Mouse (Mus musculus) left cerebral cortex, postnatal 4 days (tissue): Measurements from ENCODE around the gene Sema4a. TPM values are rescaled to one million over a fixed set of nuclear protein-coding genes. Genes with fewer than 3 reads are reported as not detected.
"Not testable (repeated sequence)": the region's sequence is repeated elsewhere in the genome, so short reads cannot be mapped to it uniquely, and the experiment has no call there.

Experiments used
- DNase-seq: peaks from one replicate; pipeline ENCODE4 v3.0.0-alpha.2; 2022
- intact Hi-C: fragments of 180-260 bp; cut with DNase I; formaldehyde crosslinking; loops from one replicate; pipeline ENCODE4 v1.15.1; 2025
- total RNA-seq, 2 experiments: library from RNA; stranded (reverse); gene quantifications; 2 replicates each; pipeline ENCODE4 v1.2.3; 2021

Gene Sema4a
- total RNA-seq, 2 experiments from 2014 or later = 58.1 to 58.4 TPM

DNA sequence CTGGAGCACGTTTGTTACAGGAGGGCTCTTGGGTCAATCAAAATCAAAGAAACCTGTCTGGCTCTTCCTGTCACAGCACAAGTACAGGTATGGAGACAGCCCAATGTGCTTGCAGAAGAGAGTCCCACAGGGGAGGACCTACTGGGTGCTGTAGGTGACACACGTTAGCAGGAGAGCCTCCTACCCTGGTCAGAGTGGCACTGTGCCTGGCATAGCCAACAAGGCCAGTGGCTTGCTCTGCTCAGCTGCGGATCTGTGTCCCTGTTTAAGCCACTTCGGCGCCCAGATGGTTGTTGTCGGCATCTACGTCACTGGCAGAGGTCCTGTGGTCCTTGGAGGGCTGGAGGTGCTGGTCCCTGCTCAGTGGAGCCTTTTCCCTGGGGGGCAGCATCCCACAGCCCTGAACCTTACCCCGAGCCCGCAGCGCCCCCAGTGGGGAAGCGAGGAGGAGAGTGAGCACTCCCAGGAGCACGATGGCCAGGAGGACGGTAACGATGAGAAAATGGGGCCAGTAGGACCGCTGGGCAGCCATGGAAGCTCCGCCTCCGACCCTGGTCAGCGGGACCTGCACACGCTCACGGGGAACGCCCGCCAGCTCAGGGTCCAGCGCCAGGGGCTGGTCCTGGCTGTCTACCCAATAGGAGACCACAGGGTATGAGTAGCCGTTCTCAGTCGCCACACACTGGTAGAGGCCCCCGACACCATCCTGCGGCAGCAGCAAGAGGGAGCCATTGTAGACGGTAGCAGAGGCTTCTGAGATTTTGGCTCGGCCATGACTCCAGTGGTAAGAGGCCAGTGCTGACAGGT, 24.4 kb downstream of the Sema4a start:
- intact Hi-C loops = no loop called here
- DNase-seq = peak; percentile 69

DNA sequence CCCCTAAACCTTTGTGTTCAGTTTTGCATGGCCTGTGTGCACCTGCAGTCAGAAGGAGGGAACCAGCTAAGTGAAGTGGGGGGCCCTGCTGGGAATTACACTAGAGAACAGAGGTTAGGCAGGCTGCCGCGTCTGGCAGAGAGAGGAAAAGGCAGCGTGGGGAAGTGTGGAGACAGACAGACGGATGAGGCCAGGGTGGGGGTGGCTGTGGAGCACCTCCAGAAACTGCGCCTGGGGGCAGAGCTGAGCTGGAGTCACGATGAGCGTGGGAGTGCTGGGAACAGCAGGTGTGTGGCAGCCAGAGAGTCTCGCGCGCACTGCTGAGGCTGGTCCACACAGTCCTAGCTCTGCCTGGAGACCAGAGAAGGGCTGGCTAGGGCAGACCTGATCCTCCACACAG, 25.5 kb downstream of the Sema4a start:
- DNase-seq = no peak
- intact Hi-C loops = no loop called here

DNA sequence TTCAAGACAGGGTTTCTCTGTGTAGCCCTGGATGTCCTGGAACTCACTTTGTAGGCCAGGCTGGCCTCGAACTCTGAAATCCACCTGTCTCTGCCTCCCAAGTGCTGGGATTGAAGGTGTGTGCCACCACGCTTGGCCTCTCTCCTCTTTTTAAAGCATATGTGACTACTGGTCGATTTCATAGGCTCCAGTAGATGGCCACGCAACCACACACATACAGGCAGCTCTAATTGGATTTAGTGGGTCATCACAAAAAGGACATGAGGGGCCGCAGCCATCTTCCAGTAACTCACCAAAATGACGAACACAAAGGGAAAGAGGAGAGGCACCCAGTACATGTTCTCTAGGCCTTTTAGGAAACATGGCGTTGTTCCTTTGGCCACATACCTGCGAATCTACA, 32.3 kb downstream of the Sema4a start:
- DNase-seq, intact Hi-C loops: not testable (repeated sequence)

DNA sequence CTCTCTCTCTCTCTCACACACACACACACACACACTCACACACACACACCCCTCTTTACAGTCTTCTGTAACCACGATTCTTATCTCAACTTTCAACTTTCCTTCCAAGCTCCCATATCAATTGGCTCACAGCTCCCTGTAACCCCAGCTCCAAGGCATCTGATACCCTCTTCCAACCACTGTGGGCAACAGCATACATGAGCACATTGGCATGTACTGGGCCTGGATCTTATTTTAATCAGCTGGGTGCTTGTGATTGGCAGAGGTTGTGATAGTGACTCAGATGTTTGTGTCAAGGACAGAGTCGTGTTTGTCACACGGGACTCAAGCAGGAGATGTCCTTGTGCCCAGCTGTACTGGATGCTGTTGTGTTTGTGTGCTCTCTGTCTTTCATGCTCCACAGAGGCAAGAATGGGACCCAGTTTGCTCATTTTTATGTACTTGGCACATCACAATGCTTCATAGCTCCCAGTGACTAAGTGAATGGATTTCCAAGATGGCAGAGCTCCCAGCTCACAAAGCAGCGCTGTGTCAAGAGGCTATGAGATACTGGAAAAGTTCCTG, 33.6 kb downstream of the Sema4a start:
- intact Hi-C loops = no loop called here
- DNase-seq = no peak

DNA sequence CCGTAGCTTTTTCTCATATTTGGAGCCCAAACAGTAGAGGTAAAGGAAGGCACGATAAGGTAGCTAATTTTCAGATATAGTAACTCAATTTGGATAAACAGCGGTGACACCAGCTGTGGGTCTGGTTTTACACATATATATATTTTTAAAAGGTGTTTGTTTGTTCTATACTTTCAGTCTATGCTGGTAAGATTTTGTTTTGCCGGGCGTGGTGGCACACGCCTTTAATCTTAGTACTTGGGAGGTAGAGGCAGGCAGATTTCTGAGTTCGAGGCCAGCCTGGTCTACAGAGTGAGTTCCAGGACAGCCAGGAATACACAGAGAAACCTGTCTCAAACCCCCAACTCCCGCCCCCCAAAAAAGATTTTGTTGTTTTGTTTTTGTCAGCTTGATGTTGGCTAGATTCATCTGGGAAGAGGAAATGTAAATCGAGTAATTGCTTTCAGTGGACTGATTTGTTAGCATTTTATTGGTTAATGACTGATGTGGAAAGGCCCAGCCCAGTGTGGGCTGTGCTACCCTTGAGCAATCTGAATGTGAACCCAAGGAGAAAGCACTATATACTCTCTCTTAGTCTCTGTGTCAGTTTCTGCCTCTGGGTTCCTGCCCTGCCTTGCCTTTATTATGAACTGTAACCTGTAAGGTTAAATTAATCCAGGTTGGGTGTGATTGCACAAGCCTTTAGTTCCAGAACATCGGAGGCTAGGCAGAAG, 35.1 kb downstream of the Sema4a start:
- intact Hi-C loops = no loop called here
- DNase-seq = no peak

DNA sequence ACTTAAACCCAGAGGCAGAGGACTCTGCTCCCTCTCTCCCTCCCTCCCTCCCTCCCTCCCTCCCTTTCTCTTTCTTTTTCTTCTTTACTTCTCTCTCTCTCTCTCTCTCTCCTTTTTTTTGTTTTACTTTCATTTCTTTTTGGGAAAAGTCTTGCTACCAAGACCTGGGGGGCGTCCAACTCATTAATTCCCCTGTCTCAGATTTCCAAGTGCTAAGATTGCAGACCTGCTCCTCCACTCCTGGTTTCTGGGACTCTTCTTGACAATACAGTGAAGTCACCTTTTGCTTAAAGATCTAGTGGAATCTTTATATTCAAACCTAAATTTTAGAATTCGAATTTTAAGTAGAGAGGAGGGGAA, 35.7 kb downstream of the Sema4a start:
- intact Hi-C loops = no loop called here
- no peak for DNase-seq

DNA sequence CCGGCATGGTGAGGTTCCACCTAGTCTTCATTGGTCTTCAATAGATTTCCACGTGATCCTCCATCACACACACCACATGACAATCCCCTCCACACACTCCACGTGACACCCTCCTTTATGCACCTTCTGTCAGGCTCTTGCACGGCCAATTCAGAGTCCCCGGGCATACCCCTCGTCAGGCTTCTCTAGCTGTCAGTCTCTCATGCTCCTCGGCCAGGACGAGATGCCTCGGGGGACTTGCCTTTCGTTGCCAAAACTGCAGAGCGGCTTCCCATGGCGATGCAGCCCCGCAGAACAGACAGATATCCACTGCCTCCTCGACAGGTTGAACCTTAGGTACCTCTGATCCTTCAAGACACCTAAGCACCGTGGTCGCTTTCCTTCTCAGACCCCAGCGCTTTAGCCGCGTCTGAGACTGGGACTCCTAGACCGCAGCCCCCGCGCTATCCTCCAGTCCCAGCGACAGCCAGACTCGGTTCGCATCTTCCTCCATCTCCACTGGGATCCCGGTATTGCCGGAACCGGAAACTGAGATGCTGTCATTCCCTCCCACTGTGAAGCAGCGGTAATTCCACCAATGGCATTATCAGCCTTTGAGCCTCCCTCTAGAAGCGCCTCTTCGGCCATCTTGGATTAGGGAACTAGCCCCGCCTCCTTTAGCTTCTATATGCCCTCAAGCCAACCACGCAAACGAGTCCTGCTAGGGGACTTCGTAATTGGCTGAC, 36.2 kb downstream of the Sema4a start, which contains the start of gene Slc25a44:
Slc25a44 (minus strand) TSS at position 535 of the 725 bp plus-strand sequence.
- intact Hi-C loops = no loop called here
- peak; percentile 93 for DNase-seq

DNA sequence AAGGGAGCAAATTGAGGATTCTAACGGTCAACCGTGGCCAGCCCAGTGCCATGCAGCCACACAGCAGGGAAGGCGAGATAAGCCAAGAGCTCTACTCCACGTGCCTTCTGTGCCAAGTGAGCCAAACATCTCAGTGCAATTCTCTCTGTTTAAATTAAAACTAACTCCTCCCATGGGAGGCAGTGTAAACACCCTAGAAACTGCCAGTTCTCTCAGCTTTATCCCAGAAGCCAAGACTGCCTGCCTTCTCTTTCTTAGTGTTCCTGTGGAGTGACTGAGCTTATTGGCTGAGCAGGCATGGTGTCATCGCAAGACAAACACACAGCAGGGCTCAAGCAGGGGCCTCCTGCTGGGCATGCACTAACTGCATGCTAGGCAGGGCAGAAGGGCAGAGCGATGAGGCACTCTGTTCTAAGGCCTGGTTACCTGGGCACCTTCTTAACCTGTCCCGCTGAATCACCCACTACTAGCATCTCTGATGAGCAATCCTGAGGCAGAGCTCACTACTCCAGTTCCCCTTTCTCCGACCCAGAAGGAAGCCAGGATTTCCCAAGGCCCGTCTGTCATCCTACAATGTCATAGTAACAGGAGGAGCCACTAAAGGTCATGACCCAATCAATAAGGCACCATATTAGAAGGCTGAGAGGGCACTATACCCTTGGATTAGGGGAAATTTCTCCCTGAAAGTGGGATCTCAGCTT, 38.8 kb downstream of the Sema4a start:
- DNase-seq = peak; percentile 44
- intact Hi-C loops = no loop called here

DNA sequence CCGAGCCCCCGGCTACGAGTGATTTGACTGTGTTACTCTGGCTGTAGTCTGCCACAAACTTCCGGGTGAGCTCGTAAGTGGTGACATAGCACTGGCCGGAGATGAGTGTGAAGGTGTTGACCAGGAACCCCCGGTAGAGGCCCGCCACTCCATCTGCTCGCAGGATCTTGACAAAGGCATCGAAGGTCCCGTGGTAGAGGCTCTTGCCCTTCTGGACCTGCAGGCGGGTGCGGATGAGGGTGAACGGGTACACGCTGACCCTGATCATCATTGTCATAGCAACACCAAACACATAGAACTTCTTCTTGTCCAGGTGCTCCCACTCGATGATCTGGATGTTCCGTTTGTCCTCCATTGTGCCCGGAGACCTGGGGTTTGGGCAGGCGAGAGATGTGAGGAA, 40.2 kb downstream of the Sema4a start:
- DNase-seq = no peak
- intact Hi-C loops = no loop called here

DNA sequence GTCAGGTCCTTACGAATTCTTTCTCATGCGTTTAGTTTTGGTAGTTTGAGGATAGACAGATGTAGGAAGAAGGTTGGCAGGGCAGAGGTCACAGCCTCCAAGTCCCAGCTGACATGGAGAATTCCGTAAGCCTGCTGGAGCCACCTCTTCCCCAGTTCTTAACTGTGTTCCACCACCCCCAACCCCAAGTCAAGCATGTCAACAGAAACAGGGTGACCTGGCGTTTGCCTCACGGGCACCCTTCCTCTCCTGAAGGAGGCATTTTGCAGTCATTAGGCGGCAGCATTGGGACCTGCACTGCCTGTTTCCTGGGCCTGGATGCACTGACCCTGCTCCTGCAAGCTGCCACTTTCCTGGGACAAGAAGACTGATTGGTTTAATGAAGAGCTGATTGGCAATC, 43.0 kb downstream of the Sema4a start:
- DNase-seq = no peak
- intact Hi-C loops = loop anchor here (10.0 kb wide), 1 partner anchor 107 kb away; no protein-coding TSS in a partner anchor

DNA sequence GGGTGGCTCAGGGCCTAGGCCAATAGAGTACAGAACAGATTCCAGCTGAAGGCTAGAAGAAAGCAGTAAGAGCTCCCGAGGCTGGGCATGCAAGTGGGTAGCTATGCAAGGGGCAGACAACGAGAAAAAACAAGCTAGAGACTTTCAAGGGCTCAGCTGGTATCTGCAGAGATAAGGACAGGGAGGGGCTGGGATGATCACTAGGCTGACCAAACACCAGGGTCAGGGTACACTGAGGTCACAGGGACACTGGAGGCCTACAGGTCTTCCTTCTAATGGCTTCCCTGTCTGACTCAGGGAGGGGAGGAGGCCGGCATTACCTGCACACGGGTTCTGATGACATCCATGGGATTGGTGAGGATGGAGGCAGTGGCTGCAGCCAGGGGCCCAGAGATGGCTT, 45.3 kb downstream of the Sema4a start:
- DNase-seq = no peak
- intact Hi-C loops = loop anchor here (10.0 kb wide), 1 partner anchor 109 kb away; no protein-coding TSS in a partner anchor

DNA sequence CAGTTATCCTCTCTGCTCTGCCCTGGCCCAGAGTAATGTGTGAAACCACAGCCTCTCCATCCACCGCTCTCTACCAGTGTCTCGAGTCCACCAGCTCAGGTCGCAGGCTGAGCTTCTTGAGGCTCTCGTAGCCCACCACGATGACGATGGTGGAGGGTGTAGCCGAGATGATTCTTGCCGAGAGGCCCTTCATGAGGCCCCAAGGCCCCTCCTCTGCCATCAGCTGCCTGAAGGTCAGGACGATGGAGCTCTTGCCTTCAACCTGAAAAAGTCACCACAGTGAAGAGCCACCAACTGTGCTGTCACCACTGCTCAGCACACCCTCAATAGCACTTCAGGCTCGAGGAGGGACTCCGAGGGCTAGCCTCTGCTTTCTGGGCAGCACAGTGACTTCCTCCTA, 48.3 kb downstream of the Sema4a start:
- intact Hi-C loops = loop anchor here (10.0 kb wide), 1 partner anchor 112 kb away; no protein-coding TSS in a partner anchor
- no peak for DNase-seq

DNA sequence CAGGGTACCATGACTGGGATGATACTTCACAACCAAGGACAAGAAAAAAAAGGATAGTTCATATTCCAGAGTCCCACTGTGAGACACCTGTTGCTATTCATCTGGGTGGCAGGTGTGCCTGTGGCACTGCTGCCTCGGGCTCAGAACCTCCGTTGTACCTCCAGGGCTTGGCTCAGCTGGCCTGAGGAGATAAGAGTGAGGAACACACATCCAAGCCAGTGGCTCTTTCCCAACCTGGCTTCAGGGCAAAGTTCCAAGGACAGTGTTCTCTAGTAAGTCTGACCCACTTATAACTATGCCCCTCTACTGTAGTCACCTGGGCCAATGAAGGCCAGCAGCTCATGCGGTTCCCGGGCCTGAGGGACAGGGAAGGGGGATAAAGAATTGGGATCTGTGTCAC, 49.3 kb downstream of the Sema4a start:
- intact Hi-C loops = loop anchor here (10.0 kb wide), 1 partner anchor 113 kb away; no protein-coding TSS in a partner anchor
- no peak for DNase-seq

DNA sequence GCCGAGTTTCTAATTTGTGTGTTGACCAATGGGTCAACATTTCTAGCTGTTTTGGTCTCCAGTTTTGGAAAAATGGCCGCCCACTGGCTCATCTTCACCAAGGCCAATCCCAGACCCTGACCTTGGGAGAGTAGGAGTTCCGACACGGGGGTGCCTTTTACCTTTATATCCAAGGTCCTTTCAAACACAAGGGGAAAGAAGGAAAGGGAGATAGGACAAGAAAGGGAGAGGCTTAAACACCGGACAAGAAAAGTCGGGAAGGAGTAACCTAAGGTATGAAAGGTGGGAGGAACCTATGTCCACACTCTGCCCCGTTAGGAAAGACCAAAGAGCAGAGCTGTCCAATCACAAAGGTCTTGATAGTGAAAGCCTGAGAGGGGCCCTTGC, 50.3 kb downstream of the Sema4a start:
- no peak for DNase-seq
- intact Hi-C loops = loop anchor here (10.0 kb wide), 1 partner anchor 114 kb away; no protein-coding TSS in a partner anchor

DNA sequence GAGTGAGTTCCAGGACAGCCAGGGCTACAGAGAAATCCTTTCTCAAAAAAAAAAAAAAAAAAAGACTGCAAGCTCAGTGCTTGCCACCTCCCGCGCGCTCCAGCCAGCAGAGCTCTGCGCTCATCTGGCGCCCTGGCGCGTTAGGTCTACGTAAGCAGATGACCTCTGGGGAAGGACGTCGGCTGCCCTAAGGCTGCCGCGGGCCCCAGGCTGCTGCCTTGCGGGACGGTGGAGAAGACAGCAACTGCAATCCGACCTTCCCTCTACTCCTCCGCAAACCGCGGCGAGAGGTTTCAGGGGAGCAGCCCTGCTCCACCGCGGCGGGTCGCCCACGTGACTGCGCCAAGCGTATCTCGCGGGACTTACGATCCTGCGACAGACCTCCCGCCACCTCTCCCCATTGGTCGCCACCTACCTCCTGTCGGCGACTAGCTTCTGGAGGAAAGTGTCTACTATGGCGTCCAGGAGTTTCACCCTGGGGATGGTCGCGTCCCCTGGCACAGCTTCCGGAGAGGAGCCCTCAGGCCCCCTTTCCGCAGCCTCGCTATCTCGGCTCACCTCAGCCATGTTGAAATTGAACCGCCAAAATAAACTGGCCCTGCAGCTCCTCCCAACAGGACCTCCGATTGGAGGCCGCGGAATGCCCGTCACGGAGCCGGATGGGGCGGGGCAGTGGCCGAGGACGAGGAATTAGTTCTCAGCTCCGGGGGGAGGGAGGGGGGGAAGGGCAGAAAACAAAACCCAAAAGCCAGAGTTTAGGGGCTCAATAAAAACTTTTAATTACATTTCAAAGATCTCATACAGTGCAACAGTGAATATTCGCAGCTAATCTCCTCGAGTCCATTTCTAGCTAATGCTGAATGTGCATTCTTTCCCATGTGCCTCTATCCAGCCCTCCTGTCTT, 51.0 kb downstream of the Sema4a start, which contains the start of gene Pmf1:
Pmf1 (minus strand) TSS at position 591 of the 904 bp plus-strand sequence.
- intact Hi-C loops = loop anchor here (5.0 to 10.0 kb wide), 2 partner anchors 57 to 115 kb away; no protein-coding TSS in a partner anchor

DNA sequence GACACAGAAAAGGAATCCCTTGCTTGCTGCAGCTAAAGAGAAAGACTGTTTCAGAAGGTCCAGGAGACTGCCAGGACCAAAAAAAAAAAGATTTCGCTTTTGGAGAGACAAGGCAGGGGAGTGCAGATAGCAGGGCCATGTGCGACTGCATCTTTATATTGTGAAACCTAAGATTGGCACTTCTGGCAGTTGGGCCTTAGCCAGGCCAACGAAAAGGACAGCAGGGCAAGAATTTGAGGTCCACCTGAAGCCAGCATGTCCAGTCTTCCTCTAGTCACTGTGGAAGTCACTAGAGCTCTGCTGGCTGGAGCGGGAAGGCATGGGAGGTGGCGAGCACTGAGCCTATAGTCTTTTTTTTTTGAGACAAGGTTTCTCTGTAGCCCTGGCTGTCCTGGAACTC, 52.0 kb downstream of the Sema4a start:
- intact Hi-C loops = loop anchor here (5.0 kb wide), 1 partner anchor 58 kb away; no protein-coding TSS in a partner anchor
- DNase-seq = no peak

More for the DNA sequence above, 51.0 kb downstream of the Sema4a start, which contains the start of gene Pmf1:
- DNase-seq = peak; percentile 93

DNA sequence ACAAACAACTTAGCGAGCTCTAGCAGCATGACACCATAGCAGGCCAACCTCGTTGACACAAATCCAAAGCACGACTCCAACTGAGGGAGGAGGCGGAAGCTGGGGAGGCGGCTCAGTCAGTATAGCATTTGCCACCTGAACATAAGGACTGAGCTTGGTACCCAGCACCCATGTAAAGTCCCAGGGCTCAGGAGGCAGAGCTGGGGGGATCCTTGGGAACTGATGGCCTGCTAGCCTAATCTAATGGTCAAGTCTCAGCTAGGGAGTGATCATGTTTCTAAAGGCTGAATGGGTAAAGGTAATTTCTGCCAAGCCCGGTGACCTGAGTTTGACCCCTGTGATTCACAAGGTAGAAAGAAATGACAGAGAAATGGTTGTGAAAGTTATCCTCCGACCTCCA, 53.5 kb downstream of the Sema4a start:
- intact Hi-C loops = loop anchor here (5.0 kb wide), 1 partner anchor 60 kb away; no protein-coding TSS in a partner anchor
- no peak for DNase-seq

DNA sequence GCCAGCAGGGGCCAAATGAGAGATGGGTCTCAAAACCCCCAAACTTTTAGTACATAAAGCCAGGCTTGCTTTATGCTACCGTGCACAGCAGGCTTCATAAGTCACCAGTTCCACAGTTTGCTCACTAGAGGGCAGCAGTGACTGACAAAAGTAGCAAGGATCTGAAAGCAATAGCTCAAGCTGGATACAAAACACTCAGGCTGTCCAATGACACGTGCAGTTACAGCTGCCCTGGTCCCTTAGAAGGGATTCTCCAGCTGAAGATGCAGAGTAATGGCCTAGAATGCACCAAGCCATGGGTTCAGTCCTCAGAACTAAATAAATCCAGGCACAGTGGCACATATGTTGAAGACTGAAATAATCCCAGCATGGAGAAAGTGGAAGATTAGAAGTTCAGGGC, 53.9 kb downstream of the Sema4a start:
- intact Hi-C loops = loop anchor here (5.0 kb wide), 1 partner anchor 60 kb away; no protein-coding TSS in a partner anchor
- peak; percentile 65 for DNase-seq
